Mouse (Mus musculus): ENCODE measurements around the gene Galnt9.

DNA sequence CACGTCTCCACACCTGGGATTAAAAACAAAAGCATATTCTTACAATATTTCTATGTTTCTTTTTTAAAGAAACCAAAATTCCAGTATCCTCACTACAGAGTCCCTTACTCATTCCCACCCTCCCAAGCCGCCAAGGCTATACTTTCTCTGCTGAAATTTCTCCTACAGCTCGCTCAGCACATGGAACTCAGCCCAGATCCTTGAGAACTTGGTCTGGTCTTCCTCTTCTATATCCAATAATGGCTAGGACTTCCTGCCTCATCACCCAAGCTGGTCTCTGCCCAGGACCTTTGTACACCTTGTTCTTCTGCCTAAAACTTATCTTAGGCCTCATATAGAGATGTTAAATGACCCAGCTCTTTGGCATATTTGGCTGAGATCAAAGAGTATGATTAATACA, 37.3 kb upstream of the Galnt9 start:
- TF ChIP-seq CTCF (IDR thresholded peaks at IDR 0.05; ENCODE audit: low read depth) (no peak), EP300 (IDR thresholded peaks at IDR 0.05; ENCODE audit: low read depth) (no peak)
